Mouse (Mus musculus): ENCODE data around the gene Rpl27a. TPM values are rescaled to one million over a fixed set of nuclear protein-coding genes. Genes with fewer than 3 reads are reported as not detected.

Rpl27a gene
- total RNA-seq (2017): 372 to 417 TPM (median 387 TPM) in 3 replicates

- peak; percentile 93 for ATAC-seq (replicated peaks; ENCODE audit: insufficient number of reproducible peaks, low FRiP score, low TSS enrichment, poor library complexity, severe bottlenecking)
These were observed at the start of gene Rpl27a for GRCm38 (mm10) chr7:109518838-109519696. TSS of gene Rpl27a (plus strand) at chr7:109519147.

- no peak for ATAC-seq (replicated peaks; ENCODE audit: insufficient number of reproducible peaks, low FRiP score, low TSS enrichment, poor library complexity, severe bottlenecking)
These were observed 48.2 kb upstream of the Rpl27a start for GRCm38 (mm10) chr7:109470700-109471099.

GRCm38 (mm10) chr7:109477926-109478325 lies 41.0 kb upstream of the Rpl27a start:
- no peak for ATAC-seq (replicated peaks; ENCODE audit: insufficient number of reproducible peaks, low FRiP score, low TSS enrichment, poor library complexity, severe bottlenecking)

- ATAC-seq (replicated peaks; ENCODE audit: insufficient number of reproducible peaks, low FRiP score, low TSS enrichment, poor library complexity, severe bottlenecking): no peak
These were observed 38.2 kb upstream of the Rpl27a start for GRCm38 (mm10) chr7:109480765-109481197.

GRCm38 (mm10) chr7:109484221-109484620 lies 34.7 kb upstream of the Rpl27a start:
- ATAC-seq (replicated peaks; ENCODE audit: insufficient number of reproducible peaks, low FRiP score, low TSS enrichment, poor library complexity, severe bottlenecking): no peak

GRCm38 (mm10) chr7:109492616-109493318 lies 26.2 kb upstream of the Rpl27a start:
- ATAC-seq (replicated peaks; ENCODE audit: insufficient number of reproducible peaks, low FRiP score, low TSS enrichment, poor library complexity, severe bottlenecking): no peak

GRCm38 (mm10) chr7:109493319-109494316 lies 25.3 kb upstream of the Rpl27a start:
- no peak for ATAC-seq (replicated peaks; ENCODE audit: insufficient number of reproducible peaks, low FRiP score, low TSS enrichment, poor library complexity, severe bottlenecking)

- no peak for ATAC-seq (replicated peaks; ENCODE audit: insufficient number of reproducible peaks, low FRiP score, low TSS enrichment, poor library complexity, severe bottlenecking)
These were observed 21.4 kb upstream of the Rpl27a start for GRCm38 (mm10) chr7:109497507-109497906.

- no peak for ATAC-seq (replicated peaks; ENCODE audit: insufficient number of reproducible peaks, low FRiP score, low TSS enrichment, poor library complexity, severe bottlenecking)
These were observed 11.8 kb upstream of the Rpl27a start for GRCm38 (mm10) chr7:109507119-109507518.

- ATAC-seq (replicated peaks; ENCODE audit: insufficient number of reproducible peaks, low FRiP score, low TSS enrichment, poor library complexity, severe bottlenecking): no peak
These were observed 11.4 kb upstream of the Rpl27a start for GRCm38 (mm10) chr7:109507572-109507971.

GRCm38 (mm10) chr7:109508034-109508433 lies 10.9 kb upstream of the Rpl27a start, which contains the start of gene Trim66:
TSS of gene Trim66 (minus strand) at chr7:109508134.
- no peak for ATAC-seq (replicated peaks; ENCODE audit: insufficient number of reproducible peaks, low FRiP score, low TSS enrichment, poor library complexity, severe bottlenecking)

- no peak for ATAC-seq (replicated peaks; ENCODE audit: insufficient number of reproducible peaks, low FRiP score, low TSS enrichment, poor library complexity, severe bottlenecking)
These were observed 8.1 kb upstream of the Rpl27a start for GRCm38 (mm10) chr7:109510799-109511198.

- ATAC-seq (replicated peaks; ENCODE audit: insufficient number of reproducible peaks, low FRiP score, low TSS enrichment, poor library complexity, severe bottlenecking): no peak
These were observed 7.1 kb upstream of the Rpl27a start for GRCm38 (mm10) chr7:109511838-109512237.

GRCm38 (mm10) chr7:109516500-109516899 lies 2.4 kb upstream of the Rpl27a start:
- no peak for ATAC-seq (replicated peaks; ENCODE audit: insufficient number of reproducible peaks, low FRiP score, low TSS enrichment, poor library complexity, severe bottlenecking)

GRCm38 (mm10) chr7:109518036-109518681 lies 788 bp upstream of the Rpl27a start:
- ATAC-seq (replicated peaks; ENCODE audit: insufficient number of reproducible peaks, low FRiP score, low TSS enrichment, poor library complexity, severe bottlenecking): no peak

GRCm38 (mm10) chr7:109519936-109520335 lies 989 bp downstream of the Rpl27a start:
- ATAC-seq (replicated peaks; ENCODE audit: insufficient number of reproducible peaks, low FRiP score, low TSS enrichment, poor library complexity, severe bottlenecking): no peak

- no peak for ATAC-seq (replicated peaks; ENCODE audit: insufficient number of reproducible peaks, low FRiP score, low TSS enrichment, poor library complexity, severe bottlenecking)
These were observed 3.1 kb downstream of the Rpl27a start for GRCm38 (mm10) chr7:109522084-109522483.

GRCm38 (mm10) chr7:109523304-109523703 lies 4.4 kb downstream of the Rpl27a start:
- ATAC-seq (replicated peaks; ENCODE audit: insufficient number of reproducible peaks, low FRiP score, low TSS enrichment, poor library complexity, severe bottlenecking): no peak
